ENCODE assay signal across 8 mouse cellular contexts in genomic region chr2:110017616-110018505, GRCm38 (mm10). TPM values are rescaled to one million over a fixed set of nuclear protein-coding genes. Genes with fewer than 3 reads are reported as not detected.
A peak's percentile ranks its signal among the peaks of the same experiment; 100 is the strongest.
DNase-seq lines count a peak whose midpoint lies in the region; ATAC-seq lines count a peak whose summit lies in the region.

TSS of gene Ccdc34 (plus strand) at chr2:110017817.

- peak; percentile 96 for DNase-seq in R1 (ENCODE audit: low read depth, low spot score)
- peak; percentile 93 to 95 for DNase-seq in cerebellum, postnatal 25 days
- DNase-seq in frontal cortex, postnatal 36 days (ENCODE audit: low spot score in 2 of 2), result peak; percentile 91 to 93
- DNase-seq in left cerebral cortex, adult 18-20 months (ENCODE audit: low spot score in 2 of 2), result peak; percentile 90 to 94
- peak; percentile 93 for DNase-seq in right cerebral cortex, adult 18-20 months
- peak; percentile 65 for DNase-seq in urinary bladder, postnatal 10 days (ENCODE audit: low spot score)

- WGBS in hindbrain, embryonic 16.5 days, result under 1% methylated on average over 55 of the region's 55 CpGs
- under 1% methylated on average over 54 of the region's 55 CpGs for WGBS in macrophage (ENCODE audit: missing documents)

- H3K79me2 ChIP-seq in macrophage (ENCODE audit: inconsistent target), result peaks cover 7% of the 10 kb centered on the region; the same call in 1 of the 2 replicates

- ATAC-seq in hindbrain, embryonic 16.5 days, result peak; percentile 99

- H3K4me1 ChIP-seq in hindbrain, embryonic 16.5 days (ENCODE audit: control insufficient read depth, insufficient read depth, low read depth, low read length), result peaks cover 20% of the 10 kb centered on the region

- H3K36me3 ChIP-seq in hindbrain, embryonic 16.5 days (ENCODE audit: control insufficient read depth, insufficient read depth, low read length), result peaks cover 5% of the 10 kb centered on the region; the same call in 1 of the 2 replicates
- H3K36me3 ChIP-seq in macrophage (ENCODE audit: inconsistent target), result no peaks in the 10 kb centered on the region

- no peaks in the 10 kb centered on the region for H3K9me3 ChIP-seq in hindbrain, embryonic 16.5 days (ENCODE audit: control insufficient read depth, low read length)

- peak within 1 kb of the TSS; percentile 79 for H3K4me2 ChIP-seq in hindbrain, embryonic 16.5 days (ENCODE audit: low read length)

- peak within 1 kb of the TSS; percentile 73 for H3K9ac ChIP-seq in hindbrain, embryonic 16.5 days (ENCODE audit: low read depth, low read length)

- H3K27me3 ChIP-seq in hindbrain, embryonic 16.5 days (replicated peaks; ENCODE audit: control insufficient read depth, insufficient read depth, low read length), result no peaks in the 10 kb centered on the region

- peak within 1 kb of the TSS; percentile 83 for H3K27ac ChIP-seq in hindbrain, embryonic 16.5 days (ENCODE audit: low read depth, low read length)
- H3K27ac ChIP-seq in macrophage, result peak within 1 kb of the TSS; percentile 47

- peak within 1 kb of the TSS; percentile 54 for H3K4me3 ChIP-seq in hindbrain, embryonic 16.5 days (ENCODE audit: low read length)
- peak within 1 kb of the TSS; percentile 94 for H3K4me3 ChIP-seq in macrophage (ENCODE audit: inconsistent target)

RNA-seq across cellular contexts. Expression of gene Ccdc34, which starts in this region (rescaled TPM):
- 26.0 and 27.7 TPM in 2 replicates for polyA plus RNA-seq in hindbrain, embryonic 16.5 days (2015; fragmentation: Nextera tagmentation; extraction: Ambion mirVana)
- total RNA-seq in left cerebral cortex, adult 18-20 months (2021), result 10 to 100 TPM; 11.0 to 11.6 TPM
- 10 to 100 TPM in 13 of 26 experiments, 1 to 10 TPM in 10, under 1 TPM in 3; 0.62 to 28.4 (median 9.1) TPM for total RNA-seq in macrophage (2018; cell fraction: chromatin; rRNA removed)
- 1 to 10 TPM; 3.9 to 7.2 (median 5.9) TPM for total RNA-seq in macrophage (2018; cell fraction: cytosol; rRNA removed)
- total RNA-seq in macrophage (2018; cell fraction: nucleus; rRNA removed), result 10 to 100 TPM in 5 of 26 experiments, 1 to 10 TPM in 21; 1.7 to 21.7 (median 5.5) TPM
- 7.3 to 9.4 TPM (median 9.3 TPM) in 3 replicates for polyA plus RNA-seq in macrophage (2018)

Comparison
In these comparisons a context has a peak if more than half of its experiments do, and no peak if none do; other contexts are left out.
1. Peak in every context shown above with its lines: DNase-seq, ATAC-seq, H3K4me3 ChIP-seq and H3K27ac ChIP-seq.